Mouse (Mus musculus) fat pad, adult 2 months (tissue): Measurements from ENCODE around the gene Piwil4.

Source experiments
- DNase-seq: peaks from one replicate; pipeline ENCODE4 v3.0.0-alpha.2; 2011; ENCODE audit warnings: low read depth, low spot score; ENCODE audit errors: extremely low read depth

Piwil4 gene

DNA sequence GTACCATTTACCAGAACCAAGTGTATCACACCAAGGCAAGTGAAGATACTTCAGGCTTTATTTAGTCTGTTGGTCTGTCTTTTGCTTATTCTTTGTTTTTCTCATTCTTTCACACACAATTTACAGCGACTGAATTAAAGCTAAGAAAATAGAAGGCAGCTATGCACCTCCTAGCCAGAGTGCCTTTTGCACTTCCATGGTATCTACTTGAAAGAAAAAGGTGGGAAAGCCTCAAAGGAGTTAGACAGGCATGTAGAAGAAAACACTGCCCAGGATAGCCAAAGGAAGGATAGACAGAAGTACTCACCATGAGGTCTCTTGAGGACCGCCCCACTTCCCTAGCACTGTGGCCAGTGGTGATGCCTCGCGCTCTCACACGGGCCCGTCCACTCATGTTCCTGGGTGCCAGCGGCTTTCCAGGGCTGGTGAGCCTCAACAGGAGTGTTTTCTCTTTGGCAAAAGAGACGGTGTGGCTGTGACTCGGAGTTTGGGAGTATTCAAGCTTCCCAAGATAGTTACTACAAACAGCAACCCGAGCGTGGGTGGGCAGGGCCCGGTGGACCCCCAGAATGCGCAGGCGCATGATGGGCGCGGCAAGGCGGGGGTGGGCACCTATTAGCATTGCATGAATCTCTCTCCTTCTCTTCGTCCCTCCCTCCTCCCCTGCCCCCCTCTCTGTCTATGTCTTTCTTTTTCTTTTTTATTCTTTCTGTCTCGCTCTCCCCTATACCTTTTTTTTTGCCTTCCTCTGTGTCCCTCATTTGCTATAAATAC lies at the start of gene Piwil4:
Piwil4 (minus strand) TSS at position 583 of the 774 bp plus-strand sequence.
- DNase-seq, result no peak

DNA sequence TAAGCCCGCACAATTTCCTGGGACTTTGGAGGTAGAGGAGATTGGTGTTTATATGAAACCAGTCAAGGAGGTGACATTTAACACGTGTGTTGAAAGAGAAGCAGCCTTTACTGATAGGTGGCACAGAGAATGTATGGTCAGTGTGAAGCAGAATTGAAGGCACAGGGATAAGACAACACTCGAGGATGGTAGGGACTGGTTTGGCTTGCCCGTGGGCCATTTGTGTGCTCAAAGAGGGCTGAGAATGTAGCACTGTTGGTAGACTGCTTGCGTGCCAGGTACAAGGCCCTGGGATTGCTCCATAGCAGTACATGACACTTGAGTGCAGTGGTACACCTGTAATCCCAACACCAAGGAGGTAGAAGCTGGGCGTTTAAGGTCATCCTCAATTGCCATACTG lies 46.8 kb upstream of the Piwil4 start:
- DNase-seq, result no peak

DNA sequence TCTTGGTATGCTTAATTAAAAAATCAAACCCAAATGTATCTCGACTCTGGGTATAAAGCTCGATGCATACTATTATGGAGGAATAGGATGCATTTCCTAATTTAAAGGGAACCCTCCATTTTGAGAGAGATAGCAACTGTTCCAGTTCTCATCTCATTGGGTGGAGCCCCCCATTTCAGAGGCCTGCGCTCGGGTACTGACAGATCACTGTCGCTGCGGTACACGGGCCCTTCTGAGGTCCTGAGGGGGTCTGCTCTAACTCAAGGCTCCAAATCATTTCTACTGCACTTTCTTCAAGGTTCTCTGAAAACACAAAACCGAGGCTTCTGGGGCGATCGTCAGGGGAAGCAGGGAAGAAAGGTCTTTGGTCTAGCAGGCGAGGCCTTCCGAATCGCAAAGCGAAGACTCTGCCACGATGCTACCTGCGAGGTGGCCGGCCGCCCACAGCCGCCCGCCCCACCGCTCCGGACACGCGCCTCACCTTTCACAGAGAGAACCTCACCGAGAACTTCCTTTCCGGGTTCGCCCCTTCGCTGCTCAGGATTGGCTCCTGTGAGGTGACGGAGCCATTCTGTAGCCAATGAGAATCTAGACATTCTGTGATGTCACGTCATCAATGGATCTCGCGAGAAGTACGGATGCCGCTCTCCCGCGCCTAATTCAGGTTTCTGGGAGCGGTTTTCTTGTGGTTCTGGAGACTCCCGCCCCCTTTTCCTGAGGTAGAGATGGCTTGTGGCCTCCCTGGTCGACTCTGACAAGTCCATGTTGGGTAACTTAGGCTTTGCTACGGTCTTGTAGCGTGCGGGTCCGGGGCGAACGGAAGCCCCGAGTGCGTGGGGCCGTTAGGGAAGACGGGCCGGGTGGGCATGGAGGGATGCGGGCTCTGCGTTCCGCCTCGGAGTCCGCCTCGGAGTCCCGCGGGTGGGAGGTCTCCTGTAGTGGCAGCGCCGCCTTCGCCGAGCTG lies 43.8 kb upstream of the Piwil4 start, which contains the start of the genes Mre11a and Ankrd49:
Mre11a (plus strand) TSS at position 616 of the 964 bp plus-strand sequence.
Ankrd49 (minus strand) TSS at position 818 of the 964 bp plus-strand sequence.
- DNase-seq, result peak; percentile 71

DNA sequence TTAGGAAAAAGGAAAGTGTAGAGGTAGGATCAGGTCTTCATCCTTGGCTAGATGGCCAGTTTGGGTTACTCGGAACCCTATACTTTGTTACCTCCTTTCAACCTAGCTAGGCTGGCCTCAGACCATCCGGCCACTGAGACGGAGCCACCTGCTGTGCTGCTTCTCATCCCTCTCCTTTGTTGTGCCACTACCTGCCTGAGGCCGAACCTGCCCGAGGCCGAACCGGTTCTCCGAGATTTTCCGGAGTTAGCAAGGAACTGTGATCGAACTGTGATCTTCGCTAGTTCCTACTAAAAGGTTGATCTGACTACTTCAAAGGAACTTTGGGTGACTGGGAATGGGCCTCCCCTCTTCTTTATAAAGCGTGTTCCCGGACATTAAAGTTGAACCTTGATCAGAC lies 37.8 kb upstream of the Piwil4 start:
- DNase-seq, result no peak

DNA sequence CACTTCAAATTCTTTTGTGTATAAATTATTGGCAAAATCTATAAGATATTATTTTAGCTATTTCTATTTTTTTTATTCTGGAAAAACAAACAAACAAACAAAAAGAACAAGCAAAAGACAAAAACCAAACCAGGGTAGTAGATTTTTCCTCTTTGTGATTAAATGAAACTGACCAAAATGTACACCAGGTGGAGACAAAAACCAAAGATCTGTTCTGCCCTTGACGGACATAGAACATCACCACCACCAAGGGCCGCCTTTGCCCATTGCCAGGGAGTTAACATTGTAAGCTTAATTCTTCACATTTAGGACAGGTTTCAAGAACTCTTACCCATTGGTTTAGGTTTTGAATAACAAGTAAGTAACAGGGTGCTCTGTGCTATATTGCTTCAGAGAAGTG lies 33.3 kb upstream of the Piwil4 start:
- DNase-seq, result no peak

DNA sequence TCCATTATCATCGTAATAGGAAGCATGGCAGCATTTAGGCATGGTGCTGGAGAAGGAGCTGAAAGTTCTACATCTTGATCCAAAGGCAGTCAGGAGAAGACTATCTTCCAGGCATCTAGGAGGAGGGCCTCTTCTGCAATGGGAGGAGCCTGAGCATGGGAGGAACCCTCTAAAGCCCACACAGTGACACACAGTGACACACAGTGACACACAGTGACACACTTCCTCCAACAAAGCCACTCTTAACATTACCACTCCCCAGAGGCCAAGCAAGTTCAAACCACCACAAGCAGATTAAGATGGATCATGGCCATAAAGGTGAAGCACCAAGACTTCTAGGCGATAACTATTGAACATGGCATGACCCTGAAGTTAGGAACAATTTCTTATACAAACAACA lies 31.5 kb upstream of the Piwil4 start:
- no peak for DNase-seq

DNA sequence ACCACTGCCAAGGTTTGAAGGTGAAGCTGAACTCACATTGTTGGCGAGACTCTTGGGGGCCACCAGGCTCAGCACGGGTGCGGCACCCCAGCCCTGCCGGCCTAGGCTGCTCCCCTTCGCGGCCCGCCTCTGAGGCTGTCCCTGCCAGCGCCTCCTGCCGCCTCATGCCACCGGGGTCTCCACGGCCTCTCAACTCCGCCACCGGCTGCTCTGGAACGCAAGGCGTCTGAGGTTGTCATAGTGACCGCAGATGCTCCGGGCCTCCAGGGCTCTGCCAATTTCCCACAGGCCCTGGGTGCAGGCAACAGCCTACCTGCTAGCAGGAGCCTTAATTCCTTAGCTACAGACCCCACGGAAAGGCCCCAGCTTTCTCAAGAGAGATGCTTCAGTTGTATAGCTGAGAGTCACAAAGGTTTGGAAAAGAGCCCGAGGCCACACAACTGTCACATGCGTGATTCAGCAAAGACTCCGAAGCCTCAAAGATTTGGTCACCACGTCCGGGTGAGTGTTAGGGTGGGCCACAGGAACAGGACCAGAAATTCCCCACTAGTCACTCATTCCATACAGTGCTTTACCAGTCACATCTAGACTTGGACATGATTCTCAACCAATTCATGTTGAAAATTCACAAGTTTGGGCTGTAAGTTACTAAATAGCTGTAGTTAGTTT lies 30.4 kb upstream of the Piwil4 start, which contains the start of gene 1700012B09Rik:
1700012B09Rik (minus strand) TSS at position 228 of the 669 bp plus-strand sequence.
- no peak for DNase-seq

DNA sequence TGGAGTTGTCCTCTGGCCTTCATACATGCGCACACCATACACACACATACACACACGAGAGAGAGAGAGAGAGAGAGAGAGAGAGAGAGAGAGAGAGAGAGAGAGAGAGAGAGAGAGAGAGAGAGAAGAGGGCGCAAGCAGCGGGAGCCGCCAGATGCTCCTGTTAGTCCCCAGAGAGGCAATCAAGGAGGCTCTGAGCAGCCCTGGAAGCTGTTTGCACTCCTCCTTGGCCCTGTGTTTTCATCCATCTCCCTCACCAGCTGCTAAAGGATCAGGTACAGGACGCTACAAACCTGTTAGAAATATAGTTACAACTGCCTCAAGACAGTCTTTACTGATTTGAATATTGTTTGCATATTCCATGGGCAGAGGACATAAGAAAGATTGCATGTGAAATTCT lies 29.3 kb upstream of the Piwil4 start:
- DNase-seq, result no peak

DNA sequence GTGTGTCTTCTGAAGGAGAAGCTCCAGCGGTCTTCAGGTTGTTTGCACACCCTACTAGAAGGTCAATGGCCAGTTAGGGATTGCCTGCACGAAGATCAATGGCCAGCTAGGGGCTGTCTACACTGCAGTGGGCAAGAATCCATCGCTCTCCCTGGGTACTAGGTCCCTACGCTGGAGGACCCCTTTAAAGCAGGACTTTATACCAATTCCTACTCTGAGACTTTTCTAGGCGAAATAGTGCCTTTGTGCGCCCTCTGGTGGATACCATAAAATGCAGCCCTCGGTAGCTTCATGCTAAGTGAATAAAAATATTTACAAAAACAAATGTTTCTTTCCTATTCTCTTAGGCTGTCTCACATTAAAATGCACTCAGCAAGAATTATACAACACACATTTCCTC lies 24.2 kb upstream of the Piwil4 start:
- no peak for DNase-seq

DNA sequence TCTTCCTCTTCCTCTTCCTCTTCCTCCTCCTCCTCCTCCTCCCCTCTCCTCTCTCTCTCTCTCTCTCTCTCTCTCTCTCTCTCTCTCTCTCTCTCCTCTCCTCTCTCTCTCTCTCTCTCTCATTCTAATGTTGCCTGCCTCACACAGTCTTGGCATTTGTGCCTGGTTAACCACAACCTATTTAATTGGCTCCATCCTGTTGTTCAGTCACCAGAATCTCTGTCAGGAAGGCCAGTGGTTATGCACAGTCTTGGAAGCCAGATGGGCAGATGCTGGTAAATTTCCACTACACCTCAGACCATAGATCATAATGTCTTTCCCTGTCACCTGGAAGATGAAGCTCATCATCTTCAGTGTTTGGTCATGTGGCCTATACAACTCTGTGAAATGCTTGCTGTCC lies 18.7 kb upstream of the Piwil4 start:
- no peak for DNase-seq

DNA sequence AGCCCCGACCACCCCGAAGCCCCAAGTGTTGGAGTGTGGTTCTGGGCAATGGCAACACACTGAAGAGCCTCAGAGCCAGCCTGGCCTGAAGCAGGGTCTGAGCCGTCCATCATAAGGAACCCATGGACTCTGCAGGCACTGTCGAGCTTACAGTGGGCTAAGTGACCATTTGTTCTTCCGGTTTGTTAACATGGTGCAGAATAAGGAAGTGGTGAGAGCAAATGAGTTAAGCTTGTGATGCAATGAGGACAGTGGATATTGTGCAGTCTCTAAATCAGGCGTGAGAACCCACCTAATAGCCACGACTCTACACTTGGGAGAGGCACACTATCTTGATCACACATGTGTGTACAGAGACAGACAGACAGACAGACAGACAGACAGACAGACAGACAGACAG lies 18.1 kb upstream of the Piwil4 start:
- no peak for DNase-seq

DNA sequence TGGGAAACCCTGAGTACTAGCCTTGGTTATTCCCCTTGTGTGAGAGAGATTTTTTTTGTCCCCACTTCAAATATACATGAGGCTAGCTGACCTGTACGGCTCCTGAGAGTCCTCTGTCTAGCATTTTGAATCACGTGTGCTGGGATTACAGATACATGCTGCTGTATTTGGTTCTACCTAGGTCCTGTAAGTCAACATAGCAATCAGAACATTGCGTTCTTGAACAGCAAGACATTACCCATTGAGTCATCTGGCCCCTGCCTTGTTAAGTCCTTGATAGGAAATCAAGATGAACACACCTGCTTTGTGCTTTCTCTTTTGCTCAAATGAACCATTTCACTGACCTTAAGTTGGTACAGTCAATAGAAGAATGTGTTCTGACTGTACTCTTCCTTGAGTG lies 13.9 kb upstream of the Piwil4 start:
- DNase-seq, result no peak

DNA sequence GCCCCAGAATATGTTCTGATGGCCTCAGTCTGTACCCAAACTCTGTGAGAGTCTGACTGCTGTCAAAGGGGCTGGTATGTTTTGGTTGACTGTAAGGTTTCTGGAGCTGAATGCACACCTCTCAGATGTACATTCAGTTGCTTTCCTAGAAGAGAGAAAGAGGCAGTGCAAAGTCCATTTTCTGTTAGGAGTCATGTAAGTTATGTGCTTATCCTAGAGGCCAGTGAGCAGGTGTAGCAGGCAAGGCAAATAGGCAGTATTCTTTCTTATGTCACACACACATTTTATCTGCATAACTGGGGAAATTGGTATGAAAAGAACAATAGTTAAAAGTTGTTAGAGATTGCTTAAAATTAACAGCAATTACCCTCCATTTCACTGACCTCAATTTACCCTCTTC lies 13.4 kb upstream of the Piwil4 start:
- DNase-seq, result no peak

DNA sequence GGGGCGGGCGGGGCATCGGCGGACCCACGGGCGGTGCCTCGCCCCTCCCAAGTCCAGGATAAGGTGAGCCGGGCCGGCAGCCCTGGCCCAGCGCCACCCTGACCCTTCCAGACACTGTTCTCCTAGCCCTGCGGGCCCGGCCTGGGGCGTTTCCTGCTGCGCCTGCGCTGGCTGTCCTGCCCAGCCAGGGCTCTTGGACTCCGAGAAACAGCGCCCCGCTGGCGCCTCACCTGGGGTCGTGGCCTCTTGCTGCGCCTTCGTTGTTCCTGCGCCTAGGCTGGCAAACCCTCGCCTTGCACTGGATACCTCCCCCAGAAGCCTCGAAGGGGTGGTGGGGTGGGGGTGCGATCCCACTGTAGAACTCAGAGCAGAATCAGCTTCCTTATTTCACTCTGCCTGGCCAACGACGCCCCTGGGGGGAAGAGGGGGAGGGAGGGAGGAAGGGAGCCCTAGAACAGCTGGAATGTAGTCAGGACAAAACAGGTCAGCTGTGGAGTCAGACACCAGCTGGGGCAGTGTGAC lies 11.5 kb upstream of the Piwil4 start, which contains the start of gene Fut4:
Fut4 (minus strand) TSS at position 393 of the 522 bp plus-strand sequence.
- DNase-seq, result no peak

DNA sequence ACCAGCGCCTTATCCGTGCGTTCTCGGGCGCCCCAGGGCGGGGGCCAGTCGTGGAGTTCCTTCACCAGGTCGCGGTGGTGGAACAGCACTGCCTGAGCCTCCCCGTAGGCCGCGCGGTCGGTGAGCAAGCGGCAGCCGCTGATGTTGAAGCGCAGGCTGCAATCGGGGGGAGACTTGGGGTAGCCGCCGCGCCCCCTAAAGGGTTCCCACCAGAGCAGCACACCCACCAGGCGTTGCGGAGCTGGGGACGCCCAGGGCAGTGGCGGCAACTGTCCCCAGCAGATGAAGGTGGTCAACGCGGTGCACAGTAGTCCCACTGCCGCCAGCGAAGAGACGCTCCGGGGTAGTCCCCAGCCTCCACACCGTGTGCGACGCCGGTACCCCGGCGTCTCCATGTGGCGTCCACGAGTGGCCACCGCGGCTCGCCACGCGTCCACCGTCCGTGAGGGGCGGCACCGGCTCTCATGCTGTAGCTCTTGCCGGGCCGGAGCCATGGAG lies 11.0 kb upstream of the Piwil4 start:
- DNase-seq, result no peak

DNA sequence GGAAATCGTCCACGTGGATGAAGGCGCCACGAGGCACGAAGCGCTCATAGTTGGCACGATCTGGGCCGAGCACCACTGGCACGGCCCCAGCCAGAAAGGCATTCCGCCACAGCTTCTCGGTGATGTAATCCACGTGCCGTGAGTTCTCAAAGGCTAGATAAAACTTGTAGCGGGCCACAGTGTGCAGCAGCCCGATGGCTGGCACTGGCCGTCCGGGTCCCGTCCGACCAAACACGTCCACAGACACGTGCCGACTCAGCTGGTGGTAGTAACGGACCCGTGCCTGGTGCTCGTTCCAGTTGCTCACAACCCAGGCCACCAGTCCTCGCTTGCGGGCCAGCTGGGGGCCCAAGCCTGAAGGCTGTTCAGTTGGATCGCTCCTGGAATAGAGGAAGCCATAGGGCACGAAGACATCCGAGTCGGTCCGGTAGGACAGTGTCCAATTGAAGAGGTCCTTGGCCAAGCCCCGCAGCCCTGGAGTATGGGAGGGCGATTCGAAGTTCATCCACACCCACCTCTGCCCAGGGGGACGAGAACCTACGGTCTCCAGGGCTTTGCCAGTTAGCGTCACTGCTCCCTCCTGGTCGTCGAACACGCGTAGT lies 10.5 kb upstream of the Piwil4 start:
- DNase-seq, result no peak

DNA sequence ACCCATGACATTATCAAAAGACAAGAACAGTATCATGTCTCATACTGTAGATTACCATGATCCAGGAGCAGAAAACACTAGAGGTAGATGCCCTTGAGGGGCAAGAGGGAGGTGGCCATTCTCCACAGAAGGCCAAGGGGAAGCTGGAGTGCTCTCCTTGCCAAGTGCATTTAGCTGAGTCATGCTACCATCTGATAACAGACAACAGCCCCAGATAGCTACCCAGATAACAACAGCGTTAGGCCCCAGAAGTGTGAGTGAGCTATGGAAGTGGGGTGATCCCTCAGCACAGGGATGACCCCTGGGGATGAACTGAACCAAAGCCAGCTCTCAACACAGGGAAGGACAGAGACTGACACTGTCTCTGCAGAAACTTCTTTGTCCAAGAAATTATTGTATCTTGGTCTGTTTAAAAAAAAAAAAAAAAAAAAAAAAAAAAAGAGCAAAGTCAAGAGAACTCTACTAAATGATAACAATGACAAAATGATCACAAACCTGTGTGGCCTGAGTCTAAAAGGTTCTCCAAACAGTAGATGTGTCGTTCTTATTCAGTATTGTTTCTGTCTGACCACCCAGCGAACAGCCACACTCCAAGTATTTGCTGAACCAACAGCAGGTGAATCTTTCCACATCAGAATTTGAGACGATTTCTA lies 909 bp downstream of the Piwil4 start:
- DNase-seq, result no peak

DNA sequence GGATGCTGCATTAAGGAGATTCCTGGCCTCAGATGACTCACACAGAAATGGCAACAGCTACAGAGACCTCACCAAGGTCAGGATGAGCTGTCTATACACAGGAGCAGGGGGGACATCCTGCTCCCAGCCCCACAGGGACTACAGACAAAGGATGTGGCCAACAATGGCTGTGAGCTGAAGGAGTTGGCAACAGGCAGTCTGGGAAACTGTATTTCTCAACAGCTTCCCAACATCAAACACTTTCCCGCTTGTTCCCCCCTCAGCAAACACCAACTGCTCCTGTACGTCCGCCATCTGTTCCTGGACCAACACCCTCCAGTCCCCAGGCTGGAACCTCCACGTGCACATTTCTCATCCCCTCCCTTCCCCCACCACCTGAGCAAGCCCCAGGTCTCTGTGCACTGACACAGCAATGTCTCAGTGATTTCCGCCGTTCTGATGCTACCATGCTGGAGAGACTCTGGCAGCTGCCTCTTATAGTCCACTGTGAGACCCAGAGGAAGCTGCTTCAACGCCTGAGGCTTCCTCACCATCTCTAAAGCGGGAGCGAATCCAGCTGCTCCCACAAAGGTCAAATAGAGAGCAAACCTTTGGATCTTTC lies 9.5 kb downstream of the Piwil4 start:
- DNase-seq, result no peak

DNA sequence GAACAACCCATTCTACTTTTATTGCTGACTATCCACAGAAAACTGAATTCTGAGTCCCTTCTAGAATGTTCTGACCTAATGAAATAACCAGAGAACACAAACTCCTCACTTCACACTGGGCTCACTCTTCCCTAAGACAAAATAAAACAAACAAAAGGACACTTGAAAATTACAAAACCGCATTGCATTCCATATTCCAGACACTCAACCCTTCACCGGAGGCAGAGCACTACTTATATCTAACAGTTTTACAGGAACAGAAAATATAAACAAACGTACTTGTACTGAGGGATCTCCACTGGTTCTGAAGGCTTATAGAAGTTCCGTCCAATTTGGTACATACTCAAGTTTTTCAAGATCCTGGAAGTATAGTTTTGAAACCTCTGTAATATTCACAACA lies 12.2 kb downstream of the Piwil4 start:
- DNase-seq, result no peak
